Mouse (Mus musculus): ENCODE results near the gene Pex5.

The Pex5 gene

GRCm38 (mm10) chr6:124360549-124360948 lies 54.3 kb downstream of the Pex5 start:
- DNase-seq (ENCODE audit: low spot score) = no peak

- no peak for DNase-seq (ENCODE audit: low spot score)
These were observed 55.9 kb downstream of the Pex5 start for GRCm38 (mm10) chr6:124358953-124359352.

- DNase-seq (ENCODE audit: low spot score) = no peak
These were observed 61.6 kb downstream of the Pex5 start for GRCm38 (mm10) chr6:124353246-124353645.

Measured in ovary, postnatal 14 days (tissue).